Mouse (Mus musculus): ENCODE measurements around the gene Tk1.
A peak's percentile ranks its signal among the peaks of the same experiment; 100 is the strongest.

Gene Tk1

GRCm38 (mm10) chr11:117825333-117826101, at the start of gene Tk1, which contains the start of gene Afmid:
Gene Tk1 (minus strand): TSS chr11:117826092.
Gene Afmid (plus strand): TSS chr11:117825924.
- DNase-seq (ENCODE audit: low spot score in 2 of 2): peak; percentile 55 to 65

- DNase-seq (ENCODE audit: low spot score in 2 of 2): peak in 1 of 2 experiments; percentile 44
These were observed 49.8 kb upstream of the Tk1 start for GRCm38 (mm10) chr11:117875681-117876080.

- peak; percentile 61 to 68 for DNase-seq (ENCODE audit: low spot score in 2 of 2)
These were observed 48.5 kb upstream of the Tk1 start for GRCm38 (mm10) chr11:117874419-117874818.

GRCm38 (mm10) chr11:117872861-117873608, 47.1 kb upstream of the Tk1 start, which contains the start of gene Tha1:
Gene Tha1 (minus strand): TSS chr11:117873481.
- peak; percentile 56 to 61 for DNase-seq (ENCODE audit: low spot score in 2 of 2)

- peak; percentile 88 to 97 for DNase-seq (ENCODE audit: low spot score in 2 of 2)
These were observed 46.2 kb upstream of the Tk1 start for GRCm38 (mm10) chr11:117871911-117872584.

- DNase-seq (ENCODE audit: low spot score in 2 of 2): peak; percentile 43 to 63
These were observed 45.5 kb upstream of the Tk1 start for GRCm38 (mm10) chr11:117871376-117871775.

GRCm38 (mm10) chr11:117870688-117871365, 44.9 kb upstream of the Tk1 start:
- peak; percentile 76 to 88 for DNase-seq (ENCODE audit: low spot score in 2 of 2)

- no peak for DNase-seq (ENCODE audit: low spot score in 2 of 2)
These were observed 40.1 kb upstream of the Tk1 start for GRCm38 (mm10) chr11:117865988-117866387.

- DNase-seq (ENCODE audit: low spot score in 2 of 2): no peak
These were observed 38.9 kb upstream of the Tk1 start for GRCm38 (mm10) chr11:117864805-117865204.

- no peak for DNase-seq (ENCODE audit: low spot score in 2 of 2)
These were observed 37.4 kb upstream of the Tk1 start for GRCm38 (mm10) chr11:117863174-117863856.

GRCm38 (mm10) chr11:117860601-117861000, 34.7 kb upstream of the Tk1 start, which contains the start of gene Tmem235:
Gene Tmem235 (plus strand): TSS chr11:117860752.
- DNase-seq (ENCODE audit: low spot score in 2 of 2): peak in 1 of 2 experiments; percentile 48

GRCm38 (mm10) chr11:117858392-117858791, 32.5 kb upstream of the Tk1 start:
- no peak for DNase-seq (ENCODE audit: low spot score in 2 of 2)

- no peak for DNase-seq (ENCODE audit: low spot score in 2 of 2)
These were observed 31.6 kb upstream of the Tk1 start for GRCm38 (mm10) chr11:117857462-117857861.

- no peak for DNase-seq (ENCODE audit: low spot score in 2 of 2)
These were observed 30.1 kb upstream of the Tk1 start for GRCm38 (mm10) chr11:117855975-117856374.

GRCm38 (mm10) chr11:117855360-117855759, 29.5 kb upstream of the Tk1 start:
- no peak for DNase-seq (ENCODE audit: low spot score in 2 of 2)

- no peak for DNase-seq (ENCODE audit: low spot score in 2 of 2)
These were observed 28.3 kb upstream of the Tk1 start for GRCm38 (mm10) chr11:117854241-117854640.

GRCm38 (mm10) chr11:117852875-117853274, 27.0 kb upstream of the Tk1 start:
- DNase-seq (ENCODE audit: low spot score in 2 of 2): no peak

- peak; percentile 94 to 98 for DNase-seq (ENCODE audit: low spot score in 2 of 2)
These were observed 23.2 kb upstream of the Tk1 start, which contains the start of gene Birc5 for GRCm38 (mm10) chr11:117848985-117849671. Gene Birc5 (plus strand): TSS chr11:117849251.

- DNase-seq (ENCODE audit: low spot score in 2 of 2): peak; percentile 53 to 56
These were observed 22.5 kb upstream of the Tk1 start for GRCm38 (mm10) chr11:117848271-117848984.

All from thymus, postnatal 10 days (tissue).